Mouse (Mus musculus) kidney, postnatal 25 days (tissue): ENCODE data around the gene Midn.

ENCODE experiments used
- DNase-seq, 2 experiments: peaks; one replicate each; pipeline ENCODE4 v3.0.0; 2021; ENCODE audit warnings: mixed read lengths in 2 of 2

Gene Midn

DNA sequence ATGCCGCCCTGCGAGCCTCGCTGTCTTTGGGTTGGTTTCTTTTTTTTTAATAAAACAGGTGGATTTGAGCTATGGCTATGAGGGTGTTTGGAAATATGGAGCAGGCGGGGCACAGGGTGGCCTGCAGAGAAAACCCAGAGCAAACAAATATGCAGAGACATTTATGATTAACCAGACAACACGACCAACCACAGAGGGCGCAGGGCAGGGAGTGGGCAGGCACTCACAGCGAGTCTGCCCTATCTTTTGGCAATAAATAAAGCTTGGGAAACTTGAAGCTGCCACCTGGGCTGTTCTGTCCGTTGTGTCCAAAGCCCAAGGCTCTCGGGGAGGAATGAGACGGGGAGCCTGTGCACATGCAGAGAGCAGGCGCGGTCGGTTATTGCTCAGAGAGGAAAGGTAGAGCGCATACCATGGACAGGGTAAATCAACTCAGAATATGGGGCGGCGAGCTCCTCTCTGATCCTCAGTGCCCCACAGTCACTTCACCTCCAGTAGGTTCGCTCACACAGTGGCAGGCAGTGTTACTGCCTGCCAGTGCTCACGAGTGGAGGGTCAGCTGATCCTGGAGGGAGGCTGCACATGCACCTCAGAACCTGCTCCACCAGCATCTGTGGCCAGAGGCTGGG is 17.6 kb upstream of the Midn start:
- DNase-seq = peak; percentile 73 to 85

DNA sequence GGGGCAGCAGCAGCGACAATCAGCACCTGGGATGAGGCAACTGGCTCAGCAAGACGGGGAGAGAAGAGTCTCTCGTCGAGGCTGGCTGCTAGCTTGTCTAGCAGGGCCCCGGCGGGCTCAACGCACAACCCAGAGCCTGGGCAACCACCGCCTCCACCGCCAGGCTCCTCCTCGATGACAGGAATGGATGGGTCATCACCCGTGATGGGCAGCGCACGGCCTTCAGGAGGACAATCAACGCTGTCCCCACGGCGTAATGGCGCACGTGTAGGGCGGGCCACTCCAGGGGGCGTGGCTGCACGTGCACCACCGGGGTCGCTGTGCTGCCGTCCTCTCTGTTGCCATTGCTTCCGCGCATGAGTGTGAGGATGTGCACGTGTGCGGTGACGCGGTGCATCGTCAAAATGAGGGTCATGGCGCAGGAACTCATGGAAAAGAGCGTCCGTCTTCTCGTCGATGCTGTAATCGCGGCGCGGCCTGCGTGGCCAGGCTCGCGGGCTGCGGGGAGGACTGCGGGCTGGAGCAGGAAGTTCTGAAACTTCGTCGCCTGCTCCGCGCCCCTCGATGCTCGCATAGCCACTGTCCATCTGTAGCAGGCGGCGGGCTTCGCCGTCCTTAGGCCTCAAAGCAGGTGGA is 16.6 kb upstream of the Midn start:
- peak in 1 of 2 experiments; percentile 51 for DNase-seq

DNA sequence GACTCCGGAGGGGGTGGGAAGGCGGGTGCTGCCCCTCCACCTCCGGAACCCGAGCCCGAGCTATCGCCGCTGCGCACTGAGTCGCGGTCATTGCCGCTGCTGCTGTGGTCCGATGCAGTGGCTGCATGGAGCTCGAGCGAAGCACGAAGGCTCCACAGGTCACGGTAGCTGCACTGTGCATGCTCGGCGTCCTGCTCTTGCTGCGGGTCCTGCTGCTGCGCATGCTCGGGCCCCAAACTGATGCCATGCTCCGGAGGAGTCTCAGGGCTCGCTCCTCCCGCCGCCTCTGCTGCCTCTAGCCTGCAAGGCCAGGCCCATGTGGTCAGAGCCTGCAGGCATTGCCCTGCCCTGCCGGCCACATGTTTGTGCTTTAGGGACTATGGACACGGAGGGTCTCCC is 16.1 kb upstream of the Midn start:
- no peak for DNase-seq

DNA sequence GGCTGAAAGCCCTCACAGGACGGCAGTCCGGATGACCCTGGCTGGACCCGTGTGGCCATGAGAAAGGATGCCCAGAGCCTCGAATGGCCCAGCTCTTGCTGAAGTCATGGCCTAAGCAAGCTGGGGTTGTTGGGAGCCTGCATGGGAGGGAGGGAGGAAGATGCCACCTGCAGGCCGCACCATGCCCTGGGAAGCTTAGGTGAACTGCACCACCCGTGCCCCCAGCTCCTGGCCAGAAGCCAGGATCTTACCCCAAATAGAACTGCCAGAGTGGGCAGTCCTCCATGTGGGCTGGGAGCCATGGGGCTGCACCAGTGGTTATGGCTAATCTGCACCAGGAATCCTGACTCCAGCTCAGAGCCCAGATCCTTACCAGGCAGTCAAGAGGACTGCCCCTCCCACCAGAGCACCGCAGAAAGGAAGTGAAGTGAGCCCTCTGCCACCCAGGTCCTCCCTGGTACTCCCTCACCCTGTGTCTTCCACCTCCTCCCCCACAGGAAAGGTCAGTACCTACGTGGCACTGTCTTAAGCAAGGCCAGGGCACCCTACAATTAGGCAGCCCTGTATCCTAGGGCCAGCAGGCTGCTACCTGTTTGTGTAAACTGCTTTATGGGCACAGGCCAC is 14.7 kb upstream of the Midn start:
- peak in 1 of 2 experiments; percentile 71 for DNase-seq

DNA sequence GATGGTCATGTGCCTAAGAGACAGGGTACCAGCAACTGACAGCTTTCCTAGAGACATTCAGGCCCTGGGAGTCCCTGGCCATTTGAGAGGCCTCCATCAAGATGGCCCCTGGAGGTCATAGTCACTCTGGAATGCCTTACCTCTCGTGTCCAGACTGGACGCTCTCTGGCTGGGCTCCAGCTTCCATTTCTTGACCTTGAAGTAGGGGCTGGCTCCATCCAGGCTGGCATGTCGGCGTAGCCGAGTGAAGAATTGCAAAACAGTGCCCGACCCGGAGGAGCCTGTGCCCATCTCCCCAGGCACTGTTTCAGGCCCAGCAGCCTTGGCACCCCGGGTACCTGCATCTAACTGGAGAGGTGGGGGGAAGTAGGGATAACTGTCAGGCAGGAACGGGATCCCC is 13.7 kb upstream of the Midn start:
- DNase-seq = peak; percentile 53 to 78

DNA sequence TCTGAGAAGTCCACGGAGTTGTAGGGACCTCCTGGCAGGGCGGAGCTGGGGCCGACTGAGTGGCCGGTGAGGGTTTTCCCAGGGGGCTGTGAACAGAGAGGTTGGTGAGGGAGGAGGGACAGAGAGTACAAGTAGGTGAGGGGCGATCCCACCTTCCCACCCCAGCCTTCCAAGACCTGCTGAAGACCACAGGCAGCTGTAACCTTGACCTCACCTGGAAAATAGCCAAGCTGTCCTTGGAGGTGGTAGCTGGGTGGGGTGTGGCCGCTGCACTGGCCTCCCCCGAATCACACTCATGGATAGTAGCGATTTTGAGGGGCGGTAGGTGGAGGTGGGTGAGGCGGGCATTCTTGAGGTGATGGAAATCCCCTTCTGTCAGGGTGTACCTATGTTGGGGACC is 12.9 kb upstream of the Midn start:
- DNase-seq = no peak

DNA sequence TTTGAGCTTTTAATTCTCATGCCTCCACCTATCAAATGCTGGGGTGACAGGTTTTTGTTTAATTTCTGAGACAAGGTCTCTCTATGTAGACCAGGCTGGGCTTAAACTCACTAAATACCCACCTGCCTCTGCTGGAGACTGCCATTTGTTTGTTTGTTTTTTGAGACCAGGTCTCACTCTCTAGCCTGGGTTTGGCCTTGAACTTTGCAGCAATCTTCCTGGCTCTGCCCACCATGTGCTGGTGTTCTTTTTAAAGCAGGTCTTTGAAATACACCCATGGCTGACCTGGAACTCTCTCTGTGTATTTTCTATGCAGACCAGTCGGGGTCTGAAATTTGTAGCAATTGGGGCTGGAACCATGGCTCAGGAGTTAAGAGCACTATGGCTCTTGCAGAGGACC is 12.4 kb upstream of the Midn start:
- DNase-seq = no peak

DNA sequence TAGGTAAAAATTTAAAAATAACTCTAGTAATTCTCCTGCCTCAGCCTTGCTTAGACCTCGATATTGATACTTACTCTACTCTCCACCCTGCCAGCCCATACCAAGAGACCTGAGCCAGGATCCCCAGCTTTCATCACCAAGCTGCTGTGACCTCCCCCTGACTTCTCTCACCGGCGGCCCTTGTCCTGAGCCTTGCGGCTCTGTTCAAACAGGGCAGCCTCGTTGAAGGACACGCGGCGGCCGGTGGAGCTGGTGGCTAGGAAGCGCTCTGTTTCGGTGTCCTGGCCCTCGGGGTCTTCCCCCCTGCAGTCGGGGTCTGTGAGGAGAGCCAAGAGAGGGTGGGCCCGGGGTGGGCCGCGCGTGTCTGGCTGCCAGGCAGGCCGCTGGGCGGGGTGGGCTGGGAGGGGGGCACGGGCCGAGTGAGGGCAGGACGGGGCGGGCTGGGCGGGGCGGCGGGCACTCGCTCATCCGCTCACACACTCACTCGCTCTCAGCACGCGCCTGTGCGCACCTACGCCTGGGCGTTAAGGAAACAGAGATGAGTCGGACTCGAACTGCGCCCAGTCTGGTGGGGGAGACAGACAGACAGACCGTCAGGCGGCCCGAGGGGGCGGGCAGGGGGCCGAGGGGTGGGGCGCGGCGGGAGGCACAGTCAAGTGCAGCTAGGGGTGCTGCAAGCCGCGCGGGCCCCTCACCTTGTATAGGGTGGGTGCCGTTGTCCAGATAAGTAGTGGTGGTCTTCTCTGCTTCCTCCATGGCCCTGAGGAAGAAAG is 11.7 kb upstream of the Midn start:
- DNase-seq = peak in 1 of 2 experiments; percentile 43

DNA sequence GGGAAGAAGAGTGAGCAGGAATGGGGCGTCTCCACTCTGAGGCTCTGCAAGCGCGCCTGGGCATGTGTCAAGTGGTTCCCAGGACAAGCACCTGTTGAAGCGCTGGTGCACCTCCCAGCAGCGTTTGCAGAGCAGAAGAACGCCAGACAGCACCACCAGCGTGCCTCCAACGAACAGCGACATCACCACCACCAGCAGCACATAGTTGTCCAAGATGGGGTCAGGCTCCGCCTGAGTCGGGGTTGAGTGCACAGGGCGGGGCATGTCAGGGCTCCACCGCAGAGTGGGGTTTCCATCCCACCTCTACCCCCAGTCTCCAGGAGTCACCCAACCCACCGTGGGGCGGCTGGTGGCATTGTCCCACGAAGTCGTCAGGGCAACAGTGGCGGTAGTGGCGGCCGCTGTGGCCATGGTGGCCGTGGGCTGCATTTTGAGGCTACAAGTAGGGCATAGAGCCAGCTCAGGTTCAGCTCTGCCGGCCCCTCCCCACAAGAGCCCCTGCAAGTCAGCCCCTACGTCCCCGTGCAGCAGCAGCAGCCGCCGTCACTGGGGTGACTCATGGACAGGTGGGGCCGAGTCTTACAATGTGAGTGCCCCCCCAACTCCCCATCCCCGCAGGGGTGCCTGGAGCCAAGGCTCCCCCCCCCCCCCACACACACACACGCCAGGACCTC is 11.0 kb upstream of the Midn start:
- peak in 1 of 2 experiments; percentile 57 for DNase-seq

DNA sequence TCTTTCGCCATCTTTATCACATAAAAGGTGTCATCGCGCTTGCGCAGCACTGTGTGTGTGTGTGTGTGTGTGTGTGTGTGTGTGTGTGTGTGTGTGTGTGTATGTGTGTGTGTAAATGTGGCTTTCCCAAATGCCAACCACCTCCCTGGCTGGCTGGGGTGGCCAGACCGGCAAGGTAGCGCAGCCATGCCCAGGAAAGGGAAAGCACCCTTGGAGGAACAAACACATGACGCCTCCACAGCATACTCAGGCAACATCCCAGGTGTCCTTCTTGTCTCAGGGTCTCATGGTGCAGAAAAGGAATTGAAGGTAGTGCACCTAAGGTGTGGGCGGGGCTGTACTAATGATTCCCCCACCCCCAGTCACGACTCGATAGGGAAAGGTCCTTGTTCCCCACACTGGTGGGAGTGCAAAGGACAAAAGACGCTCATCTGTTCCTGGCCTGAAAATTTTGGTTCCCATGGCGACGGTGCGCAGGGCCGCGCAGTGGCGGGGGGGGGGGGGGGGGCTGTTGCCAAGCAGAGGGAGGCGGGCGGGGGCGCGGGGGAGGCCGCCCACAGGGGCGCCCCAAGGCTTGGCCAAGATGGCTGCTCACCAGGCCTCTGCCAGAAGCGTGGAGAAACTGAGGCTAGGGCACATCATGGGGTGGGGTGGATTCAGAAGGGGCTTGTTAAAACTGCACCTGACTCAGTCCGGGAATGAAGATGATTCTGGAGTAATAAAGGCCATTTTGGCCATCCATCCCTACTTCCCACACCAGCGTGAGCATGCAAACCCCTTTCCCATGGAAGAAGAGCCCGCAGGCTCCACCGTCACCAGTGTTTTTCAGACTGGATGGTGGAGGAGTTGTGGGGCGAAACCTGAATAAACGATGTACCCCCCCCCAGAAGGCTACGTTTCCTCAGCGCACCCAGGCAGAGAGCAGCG is 10.2 kb upstream of the Midn start:
- DNase-seq = no peak

DNA sequence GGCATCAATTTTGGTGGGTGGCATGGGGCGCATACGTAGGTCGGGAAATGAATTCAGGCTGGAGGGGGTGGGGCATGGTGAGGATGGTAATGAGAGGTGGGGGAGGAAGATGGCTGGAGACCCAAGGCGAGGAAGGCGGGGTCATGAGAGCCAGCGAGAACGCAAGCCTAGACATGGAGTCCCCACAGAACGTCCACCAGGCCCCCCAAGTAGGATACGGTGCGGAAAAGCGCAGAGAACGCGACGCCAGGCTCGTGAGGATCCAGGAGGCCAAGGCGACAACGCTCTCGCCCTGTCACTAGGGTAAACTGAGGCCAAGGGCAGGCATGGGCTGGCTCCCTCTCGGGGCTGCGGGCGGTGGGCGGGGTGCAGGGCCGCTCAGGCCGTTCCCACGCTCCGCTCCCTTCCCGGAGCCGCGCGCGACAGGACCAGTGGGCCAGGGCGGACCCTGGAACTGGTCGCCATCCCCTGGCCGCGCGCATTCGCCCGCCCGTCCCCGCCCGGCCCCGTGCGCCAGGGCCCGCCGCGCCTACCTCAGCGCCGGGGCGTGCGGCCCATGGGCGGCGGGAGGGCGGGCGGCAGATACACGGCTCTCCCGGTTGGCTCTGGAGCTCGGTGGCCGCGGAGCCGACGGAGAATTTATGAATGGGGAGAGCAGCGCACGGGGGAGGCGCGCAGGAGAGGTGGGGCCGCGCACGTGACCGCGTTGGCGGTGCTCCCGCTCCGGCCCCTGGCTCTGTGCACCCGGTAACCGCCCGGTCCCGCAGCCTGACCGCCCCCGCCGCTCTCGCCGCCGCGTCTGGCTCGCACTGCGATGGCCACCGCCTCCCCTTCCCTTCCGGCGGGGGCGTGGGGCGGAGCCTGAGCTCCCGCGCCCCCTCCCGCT is 9.3 kb upstream of the Midn start, which contains the start of gene Atp5d:
TSS of gene Atp5d (plus strand) at position 80 of the 886 bp plus-strand sequence.
- DNase-seq = peak; percentile 64 to 86

DNA sequence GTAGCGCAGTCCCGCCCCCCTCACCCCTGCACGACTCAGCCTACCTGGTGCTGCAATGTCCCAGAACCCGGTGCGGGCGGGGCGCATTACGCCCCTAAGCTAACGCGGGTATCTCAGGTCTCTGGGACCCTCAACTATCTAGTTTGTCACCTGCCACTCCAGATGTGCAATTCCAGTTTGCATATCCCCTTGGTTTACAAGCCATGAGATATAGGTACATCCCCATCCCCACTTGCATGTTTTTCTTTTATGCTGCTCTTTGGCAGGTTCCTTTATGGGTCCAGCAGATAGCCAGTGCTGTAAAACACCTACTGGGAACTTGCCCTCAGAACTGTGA is 8.7 kb upstream of the Midn start:
- DNase-seq = no peak

DNA sequence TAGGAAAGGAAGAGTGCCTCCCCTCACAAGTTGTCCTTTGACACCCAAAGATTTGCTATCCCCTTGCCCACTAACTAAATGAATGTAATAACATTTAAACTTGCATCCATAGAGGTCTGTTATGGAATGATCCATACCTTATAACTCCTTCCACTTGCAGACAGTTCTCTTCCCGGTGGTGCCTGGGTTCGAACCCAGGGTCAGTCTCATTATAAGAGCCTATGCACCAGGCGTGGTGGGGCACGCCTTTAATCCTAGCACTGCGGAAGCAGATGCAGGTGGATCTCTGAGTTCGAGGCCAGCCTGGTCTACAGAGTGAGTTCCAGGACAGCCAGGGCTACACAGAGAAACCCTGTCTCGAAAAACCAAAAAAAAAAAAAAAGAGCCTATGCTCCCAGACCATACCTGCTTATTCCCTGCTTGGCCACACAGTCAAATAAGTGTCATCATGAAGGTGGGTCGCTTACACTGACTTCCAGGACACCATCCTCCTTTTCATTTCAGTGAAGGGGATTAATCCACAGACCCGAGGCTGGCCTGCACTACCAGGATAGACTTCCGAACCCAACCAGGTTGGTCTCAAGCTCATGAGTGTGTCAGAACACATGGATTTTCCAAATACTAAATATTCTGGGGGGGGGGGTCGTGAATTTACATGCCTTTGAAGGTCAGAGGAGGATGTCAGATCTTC is 8.0 kb upstream of the Midn start:
- DNase-seq = no peak

DNA sequence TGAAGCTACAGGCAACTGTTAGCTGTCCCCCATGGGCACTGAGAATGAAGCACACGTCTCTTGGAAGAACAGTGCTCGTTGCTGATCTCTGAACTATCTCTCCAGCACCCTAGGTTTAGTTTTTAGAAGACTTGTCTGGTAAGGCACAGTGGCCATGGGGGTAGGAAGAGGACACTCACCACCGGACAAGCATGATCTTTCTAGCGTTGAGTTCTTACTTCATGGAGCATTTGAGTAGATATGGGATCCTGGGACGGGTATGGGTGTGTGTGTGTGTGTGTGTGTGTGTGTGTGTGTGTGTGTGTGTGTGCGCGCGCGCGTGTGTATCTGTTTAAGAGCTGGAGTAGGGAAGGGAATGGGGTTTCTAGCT is 7.4 kb upstream of the Midn start, which contains the start of gene Cbarp:
TSS of gene Cbarp (minus strand) at position 170 of the 370 bp plus-strand sequence.
- DNase-seq = no peak

DNA sequence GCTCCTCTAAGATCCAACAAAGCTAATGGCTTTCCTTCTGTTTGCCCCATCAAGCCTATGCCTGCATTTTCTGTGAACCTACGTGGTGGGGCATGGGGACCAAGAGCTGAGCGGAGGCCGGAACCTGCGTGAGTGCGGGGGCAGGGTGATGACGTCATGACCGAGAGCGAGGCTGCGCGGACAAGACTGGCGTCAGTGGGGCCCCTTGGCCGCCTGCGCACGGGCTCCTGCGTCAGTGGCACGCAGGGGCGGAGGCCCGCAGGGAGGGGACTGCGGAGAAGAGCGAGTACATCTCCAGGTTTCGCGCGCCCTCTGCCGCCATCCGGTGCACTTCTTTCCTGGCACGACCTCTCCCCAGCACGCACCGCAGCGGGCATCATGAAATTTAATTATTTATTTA is 6.8 kb upstream of the Midn start:
- peak; percentile 96 to 99 for DNase-seq

DNA sequence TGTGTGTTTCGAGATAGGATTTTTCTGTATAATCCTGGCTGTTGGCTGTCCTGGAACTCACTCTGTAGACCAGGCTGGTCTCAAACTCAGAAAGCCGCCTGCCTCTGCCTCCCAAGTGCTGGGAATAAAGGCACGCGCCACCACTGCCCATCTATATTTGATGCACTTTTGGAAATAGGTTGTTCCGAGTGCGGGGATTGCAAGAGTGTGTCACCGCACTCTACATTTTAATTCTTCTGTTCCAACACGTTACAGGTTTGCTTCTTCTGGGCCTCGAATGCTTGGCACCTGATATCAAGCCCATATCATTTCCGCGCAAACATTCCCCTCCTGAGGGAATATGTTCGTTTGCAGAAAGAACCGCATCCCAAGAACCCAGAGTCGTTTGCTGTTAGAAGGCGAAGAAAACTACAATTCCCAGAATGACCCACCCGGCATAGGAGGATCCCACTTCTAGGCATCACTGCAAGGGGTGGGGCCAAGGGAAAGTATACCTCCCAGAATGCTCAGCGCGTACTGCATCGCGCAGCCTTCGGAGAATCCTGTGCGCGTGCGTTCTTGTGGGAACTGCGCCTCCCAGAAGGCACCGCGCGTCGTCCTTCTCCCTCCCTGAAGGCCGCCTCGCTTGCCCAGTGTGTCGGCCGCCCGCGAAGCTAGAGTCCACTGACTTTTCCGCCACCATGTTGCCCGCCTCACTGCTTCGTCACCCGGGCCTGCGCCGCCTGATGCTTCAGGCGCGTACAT is 6.1 kb upstream of the Midn start:
- peak; percentile 98 for DNase-seq

DNA sequence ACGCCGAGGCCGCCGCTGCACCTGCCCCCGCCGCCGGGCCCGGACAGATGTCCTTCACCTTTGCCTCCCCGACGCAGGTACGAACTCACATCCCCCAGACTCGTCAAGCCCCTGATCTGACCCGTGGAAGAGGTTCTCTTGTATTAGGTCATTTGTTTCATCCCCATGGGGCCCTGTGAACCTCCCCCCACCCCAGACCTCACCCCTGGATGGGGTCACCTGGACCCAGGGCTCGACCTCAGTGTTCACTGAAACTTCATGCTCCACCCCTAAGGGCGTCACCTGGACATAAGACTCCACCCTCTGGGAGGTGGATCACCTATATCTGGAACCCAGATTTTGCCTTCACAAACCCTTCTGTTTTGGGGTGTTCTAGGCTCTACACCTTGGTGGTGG is 5.5 kb upstream of the Midn start:
- DNase-seq = peak; percentile 71 to 87

DNA sequence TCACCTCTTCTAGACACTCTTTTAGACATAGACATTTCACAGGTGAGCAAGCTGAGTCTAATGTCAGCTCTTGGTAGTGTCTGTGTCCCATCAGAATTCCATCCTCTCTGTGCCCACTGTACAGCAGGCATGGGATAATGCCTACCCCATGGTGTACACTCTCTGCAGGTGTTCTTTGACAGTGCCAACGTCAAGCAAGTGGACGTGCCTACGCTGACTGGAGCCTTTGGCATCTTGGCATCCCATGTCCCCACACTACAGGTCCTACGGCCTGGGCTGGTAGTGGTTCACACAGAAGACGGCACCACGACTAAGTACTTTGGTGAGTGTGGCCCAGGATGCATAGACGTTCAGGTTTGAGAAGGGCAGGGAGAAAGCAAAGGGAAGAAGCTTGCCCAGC is 4.4 kb upstream of the Midn start:
- DNase-seq = no peak

DNA sequence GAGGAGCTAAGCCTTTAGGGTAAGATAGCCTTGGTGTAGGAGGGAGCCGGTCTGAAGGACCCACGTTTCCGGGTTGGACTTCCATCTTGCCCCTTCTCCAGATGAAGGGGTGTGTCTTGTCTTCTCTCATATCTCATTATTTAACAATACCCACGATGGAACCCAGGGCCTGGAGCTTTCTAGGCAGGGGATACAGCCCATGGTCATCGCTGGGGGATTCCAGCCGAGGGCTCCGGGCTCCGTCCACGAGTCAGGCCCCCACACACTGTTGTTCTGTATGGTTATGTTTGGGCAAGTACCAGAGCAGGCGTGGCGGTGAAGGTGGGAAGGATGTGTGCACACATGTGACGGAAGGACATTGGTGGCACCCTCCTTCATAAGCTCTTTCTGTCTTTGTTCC is 3.9 kb upstream of the Midn start:
- DNase-seq = no peak
